Mouse (Mus musculus) urinary bladder, adult 18-20 months (tissue): ENCODE results near the gene Myh10.
A peak's percentile ranks its signal among the peaks of the same experiment; 100 is the strongest.

Experiments used
- DNase-seq, 2 experiments: peaks; one replicate each; pipeline ENCODE4 v3.0.0; 2022; ENCODE audit warnings: low spot score in 2 of 2, mixed read lengths in 2 of 2

Gene Myh10

DNA sequence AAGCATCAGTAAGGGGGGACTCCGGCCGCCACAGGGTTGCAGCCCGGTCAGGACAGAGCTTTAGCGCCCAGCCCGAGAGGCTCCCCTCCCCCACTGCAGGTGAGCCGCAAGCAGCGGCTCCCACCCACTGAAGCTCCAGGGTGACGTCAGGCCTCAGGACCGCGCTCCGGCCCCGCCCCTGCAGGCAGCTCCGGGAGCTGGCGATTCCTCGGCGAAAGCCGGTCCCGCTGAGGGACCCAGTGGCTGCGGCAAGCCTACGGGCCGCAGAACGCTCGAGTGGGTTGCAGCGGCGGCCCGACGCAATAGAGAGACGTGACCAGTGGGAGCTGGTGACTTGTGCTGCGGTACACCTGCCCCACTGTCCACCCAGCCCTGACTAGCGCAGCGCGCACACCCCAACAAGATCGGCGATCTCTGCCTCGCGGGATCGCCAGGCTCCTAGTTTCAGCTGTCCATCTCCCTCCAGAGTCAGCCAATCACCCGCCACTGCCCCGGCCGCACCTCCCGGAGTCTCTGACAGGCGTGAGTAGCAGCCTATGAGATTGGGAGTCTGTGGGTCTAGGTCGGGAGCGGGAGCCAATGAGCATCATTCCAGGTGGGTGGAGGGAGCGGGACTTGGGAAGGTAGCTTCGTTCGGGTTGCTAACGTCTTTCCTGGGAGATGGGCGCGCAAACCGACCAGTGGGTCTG is at the start of gene Myh10:
Gene Myh10 (plus strand): TSS at position 239 of the 689 bp plus-strand sequence.
- peak; percentile 97 to 98 for DNase-seq

DNA sequence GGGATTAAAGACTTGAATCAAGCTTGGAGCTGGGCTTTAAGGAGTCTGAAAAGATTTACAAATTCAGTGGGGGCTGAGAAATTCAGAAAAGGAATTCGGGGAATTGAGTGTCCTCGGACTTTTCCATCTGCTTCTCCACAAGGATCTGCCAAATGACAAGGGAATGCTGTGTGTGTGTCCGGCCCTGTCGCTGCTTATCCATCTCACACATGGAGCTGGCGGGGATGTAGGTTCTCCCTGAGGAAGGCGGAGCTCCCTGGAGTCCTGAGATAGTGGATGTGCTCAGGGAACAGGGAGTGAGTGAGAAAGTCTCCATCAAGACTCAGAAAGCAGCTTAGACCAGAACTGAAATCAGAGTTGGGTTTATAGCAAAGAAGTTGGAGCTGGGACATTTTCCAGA is 46.6 kb upstream of the Myh10 start:
- no peak for DNase-seq

DNA sequence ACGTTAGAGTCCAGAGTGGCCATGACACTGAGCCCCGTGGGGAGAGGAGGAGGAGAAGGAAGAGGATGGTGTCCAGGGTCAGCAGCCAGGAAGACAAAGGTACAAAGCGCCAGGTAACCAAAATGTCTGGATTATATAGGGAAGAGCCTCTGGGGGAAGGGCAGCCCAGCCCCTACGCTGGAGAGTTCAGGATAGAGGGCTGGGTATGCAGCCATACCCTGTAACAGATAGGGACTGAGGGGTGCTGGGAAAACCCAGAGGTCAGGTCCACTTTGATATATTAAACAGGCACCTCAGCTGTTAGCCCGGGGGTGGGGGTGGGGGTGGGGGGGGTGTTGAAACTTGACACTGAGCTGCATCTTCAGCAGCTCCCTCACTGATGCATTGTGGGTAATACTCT is 43.6 kb upstream of the Myh10 start:
- no peak for DNase-seq

DNA sequence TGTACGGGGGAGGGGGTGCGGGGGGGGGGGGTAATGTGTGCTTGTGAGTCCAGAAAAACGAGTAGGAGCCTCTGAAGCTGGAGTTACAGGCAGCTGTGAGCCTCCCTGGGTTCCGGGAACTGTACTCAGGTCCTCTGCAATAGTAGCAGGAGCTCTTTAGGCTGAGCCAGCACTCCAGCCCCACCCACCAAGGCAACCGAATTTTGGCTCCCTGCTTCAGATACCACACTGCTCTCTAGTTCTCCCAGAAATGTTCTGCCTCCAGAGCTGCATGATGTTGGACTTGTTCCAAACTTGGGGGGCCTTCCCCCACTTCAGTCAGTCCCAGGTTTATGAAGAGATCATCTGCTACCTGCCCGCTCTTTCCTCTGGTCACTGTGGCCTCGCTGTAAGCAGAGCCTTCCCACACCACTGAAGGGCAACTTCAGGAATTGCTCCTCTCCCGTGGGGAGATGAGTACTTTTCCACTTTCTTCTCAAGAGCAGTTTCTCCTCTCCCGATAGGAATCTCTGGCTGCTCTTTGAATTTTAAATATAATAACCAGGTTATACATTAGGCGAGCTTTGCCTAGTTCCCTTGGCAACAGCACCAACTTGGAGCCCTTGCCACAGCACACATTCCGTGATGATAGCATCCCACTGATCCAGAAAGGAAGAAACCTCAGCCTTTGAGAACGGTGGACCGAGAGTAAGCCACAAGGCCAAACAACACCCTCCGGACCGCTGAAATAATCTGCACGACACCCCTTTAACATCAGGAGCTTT is 42.8 kb upstream of the Myh10 start:
- no peak for DNase-seq

DNA sequence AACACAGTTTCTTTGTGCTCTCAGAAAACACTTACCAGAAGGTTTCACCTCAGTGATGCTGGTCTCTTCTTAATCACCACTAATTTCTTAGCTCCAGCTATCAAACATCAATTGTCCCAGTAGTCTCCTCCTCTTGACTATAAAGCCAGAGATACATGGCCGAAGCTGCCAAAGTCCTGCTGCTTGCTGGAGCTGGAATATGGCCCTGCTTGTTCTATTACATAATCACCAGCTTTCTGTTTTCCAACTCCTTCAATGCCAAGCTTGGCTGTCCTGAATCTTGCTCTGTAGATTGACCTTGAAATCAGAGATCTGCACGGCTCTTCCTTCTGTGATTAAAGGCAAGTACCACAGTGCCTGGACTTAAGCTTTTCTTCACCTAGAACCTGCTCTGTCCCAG is 39.8 kb upstream of the Myh10 start:
- no peak for DNase-seq

DNA sequence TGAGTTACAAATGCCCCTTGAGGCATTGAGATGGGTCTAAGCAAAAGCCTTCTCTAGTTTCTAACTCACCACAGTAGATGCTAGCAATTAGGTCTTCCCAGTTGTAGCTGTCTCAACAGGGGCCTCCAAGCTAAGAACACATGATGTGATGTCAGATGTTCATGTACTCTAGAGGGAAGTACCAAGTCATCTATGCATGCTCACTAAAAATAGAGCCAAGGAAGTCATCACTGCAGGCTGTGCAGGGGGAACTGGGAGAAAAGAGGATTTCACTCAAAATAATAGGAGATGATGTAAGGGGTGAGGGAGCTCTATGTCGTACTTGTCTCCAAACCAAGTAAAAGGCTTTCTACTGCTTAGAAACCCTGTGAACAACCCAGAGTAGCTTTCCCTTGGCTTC is 35.8 kb upstream of the Myh10 start:
- no peak for DNase-seq

DNA sequence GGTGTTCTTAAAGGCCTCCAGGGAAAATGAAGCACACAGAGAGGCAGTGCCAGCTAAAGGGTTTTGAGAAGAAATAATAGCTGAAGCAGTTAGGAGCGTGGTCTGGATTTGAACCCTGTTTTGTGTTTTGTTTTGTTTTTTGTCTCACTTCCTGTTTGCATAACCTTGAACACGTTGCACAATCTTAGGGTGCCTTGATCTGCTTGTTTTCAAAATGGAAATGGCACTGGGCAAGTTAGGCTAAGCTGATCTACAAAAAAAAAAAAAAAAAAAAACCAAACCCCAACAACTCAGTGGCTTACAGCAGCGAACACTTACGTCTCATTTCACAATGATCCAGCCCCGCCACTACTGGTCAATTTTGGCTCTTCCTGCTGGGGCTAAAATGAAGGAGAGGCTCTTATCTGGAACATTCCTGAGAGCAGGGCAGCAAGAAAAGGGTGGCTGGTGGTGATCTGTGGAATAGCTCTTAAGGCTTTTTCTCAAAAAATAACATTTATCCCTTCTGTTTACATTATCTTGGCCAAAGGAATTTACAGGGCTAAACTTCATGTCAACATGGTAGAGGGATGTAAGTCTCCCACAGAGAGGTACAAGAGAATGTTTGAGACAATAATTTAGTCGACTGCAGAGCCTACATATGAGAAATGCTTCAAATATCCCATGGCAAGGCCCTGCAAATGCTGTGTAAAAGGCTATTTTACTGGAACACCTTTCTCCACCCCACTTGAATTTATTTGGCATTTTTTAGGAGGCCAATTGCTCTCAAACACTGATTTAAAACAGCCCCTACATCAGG is 34.3 kb upstream of the Myh10 start:
- DNase-seq: no peak

DNA sequence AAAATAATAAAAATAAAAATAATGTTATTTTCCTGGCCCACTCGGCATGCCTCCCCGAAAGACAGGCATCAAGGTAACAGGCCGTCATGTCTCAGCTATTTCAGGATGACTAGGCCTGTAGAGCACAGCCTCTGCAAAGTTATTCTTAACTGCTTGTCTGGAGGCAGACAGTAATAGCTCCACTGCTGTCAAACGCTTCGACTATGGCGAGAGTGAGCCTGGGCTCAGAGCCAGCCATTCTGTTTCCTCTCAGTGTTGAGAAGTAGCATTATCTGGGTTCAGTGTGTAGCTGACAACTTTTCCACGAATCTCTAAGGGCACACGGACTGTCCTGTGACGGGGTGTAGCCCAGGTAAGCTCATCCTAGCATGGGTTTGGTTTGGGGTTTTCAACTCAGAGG is 33.5 kb upstream of the Myh10 start:
- no peak for DNase-seq

DNA sequence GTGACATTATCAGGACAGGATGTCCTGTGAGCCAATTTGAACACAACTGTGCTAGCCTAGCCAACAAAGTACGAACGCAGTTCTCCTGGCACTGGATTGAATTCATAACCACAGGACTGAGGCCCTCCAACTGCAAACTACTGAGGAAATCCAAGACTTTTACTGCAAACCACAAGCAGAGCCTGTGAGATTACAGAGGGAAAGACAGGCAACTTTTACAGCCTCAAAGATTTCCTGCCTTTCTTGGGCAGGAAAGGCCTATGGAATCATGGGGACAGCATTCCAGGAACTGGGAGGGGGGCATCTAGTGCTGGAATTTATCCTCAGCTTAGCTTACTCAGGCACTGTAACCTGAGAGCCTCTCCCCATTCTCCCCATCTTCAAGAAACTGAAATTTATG is 26.0 kb upstream of the Myh10 start:
- DNase-seq: no peak

DNA sequence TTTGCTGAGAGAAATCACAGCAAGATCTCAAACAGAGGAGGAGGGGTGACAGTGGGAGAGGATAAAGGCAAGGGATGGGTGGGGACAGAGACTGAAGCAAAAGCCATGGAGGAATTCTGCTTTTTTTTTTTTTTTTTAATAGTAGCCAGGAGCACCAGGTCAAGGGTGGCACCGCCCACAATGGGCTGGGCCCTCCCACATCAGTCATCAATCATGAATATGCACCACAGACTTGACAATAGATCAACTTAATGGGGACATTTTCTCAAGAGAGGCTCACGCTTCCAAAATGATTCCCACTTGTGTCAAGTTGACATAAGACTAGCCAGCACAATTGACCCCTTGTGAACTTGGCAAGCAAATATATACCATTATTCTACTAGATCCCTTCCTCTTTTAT is 25.1 kb upstream of the Myh10 start:
- DNase-seq: no peak

DNA sequence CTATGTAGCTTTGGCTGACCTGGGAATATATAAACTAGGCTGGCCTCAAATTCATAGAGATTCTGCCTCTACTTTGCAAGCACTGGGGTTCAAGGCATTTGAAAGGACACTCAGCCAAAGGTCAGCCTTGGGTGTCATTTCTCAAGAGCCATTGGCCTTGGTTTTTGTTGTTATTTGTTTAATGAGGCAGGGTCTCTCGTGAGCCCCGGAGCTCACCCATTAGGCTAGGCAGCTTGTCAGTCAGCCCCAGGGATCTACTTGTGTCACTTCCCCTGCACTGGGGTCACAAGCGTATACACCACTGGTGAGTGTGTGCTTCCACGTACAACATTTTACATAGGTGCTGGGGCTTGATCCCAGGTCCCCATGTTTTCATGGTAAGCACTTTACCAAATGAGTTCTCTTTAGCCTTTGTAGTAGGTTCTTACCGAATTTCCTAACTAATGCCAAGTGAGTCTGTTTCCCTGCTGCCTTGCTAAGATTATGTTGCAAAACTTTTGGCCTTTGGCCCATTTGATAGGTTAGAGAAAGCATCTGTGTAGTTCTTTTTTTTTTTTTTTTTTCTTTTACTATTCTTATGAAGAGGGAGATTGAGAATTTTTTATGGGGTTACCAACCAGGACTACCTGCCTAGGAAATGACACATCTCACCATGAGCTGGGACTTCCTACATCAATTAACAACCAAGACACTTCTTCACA is 18.9 kb upstream of the Myh10 start:
- DNase-seq: peak in 1 of 2 experiments; percentile 24

DNA sequence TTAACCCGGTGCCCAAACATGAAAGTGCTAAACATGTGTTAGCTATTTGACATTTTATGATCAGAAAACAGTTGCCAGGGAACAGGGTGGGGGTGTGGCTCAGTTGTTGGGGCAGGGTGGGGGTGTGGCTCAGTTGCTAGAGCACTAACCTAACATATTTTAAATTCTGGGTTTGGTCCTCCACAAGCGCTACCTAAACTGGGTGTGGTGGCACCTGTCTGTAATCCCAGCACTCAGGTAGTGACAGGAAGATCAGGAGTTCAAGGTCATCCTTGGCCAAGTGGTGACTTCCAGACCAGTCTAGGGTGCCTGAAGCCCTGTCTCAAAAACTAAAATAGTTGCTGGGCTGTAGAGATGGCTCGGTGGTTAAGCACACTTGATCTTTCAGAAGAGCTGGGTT is 17.3 kb upstream of the Myh10 start:
- no peak for DNase-seq

DNA sequence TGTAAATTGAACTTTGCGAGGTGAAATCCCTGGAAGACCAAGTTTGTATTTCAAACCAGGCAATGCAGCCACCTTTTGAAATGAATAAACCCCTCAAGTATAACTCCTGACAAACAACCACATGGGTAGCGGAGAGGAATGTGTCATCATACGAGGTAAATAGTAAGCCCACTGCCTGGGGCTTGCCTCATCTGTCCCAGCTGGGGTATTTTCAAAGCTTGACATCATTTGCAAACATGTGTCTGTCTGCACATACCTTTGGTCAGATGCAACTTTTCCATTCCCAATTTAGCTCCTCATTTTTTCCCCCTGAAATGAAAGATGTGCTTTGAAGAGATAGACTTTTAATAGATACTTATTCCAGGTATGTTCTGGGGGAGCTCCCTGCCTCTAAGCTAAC is 16.7 kb upstream of the Myh10 start:
- no peak for DNase-seq

DNA sequence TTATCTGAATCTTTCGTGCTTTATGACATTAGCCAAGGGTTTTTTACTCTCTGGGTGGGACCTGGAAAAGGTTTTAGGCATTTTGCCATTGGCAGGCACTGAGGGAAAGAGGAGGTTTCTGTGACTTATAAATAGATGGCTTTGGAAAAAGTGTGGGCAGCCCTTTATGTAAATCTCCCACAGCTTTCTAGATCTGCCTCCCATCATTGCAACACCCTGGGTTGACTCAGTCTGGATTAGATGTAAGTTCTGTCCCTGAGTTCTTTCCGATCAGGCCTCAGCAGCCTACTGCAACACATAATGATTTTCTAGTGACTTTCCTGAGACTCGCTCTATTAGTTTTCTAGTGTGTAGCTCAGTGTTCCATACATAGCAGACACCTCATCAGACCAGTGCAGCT is 16.1 kb upstream of the Myh10 start:
- peak in 1 of 2 experiments; percentile 30 for DNase-seq

DNA sequence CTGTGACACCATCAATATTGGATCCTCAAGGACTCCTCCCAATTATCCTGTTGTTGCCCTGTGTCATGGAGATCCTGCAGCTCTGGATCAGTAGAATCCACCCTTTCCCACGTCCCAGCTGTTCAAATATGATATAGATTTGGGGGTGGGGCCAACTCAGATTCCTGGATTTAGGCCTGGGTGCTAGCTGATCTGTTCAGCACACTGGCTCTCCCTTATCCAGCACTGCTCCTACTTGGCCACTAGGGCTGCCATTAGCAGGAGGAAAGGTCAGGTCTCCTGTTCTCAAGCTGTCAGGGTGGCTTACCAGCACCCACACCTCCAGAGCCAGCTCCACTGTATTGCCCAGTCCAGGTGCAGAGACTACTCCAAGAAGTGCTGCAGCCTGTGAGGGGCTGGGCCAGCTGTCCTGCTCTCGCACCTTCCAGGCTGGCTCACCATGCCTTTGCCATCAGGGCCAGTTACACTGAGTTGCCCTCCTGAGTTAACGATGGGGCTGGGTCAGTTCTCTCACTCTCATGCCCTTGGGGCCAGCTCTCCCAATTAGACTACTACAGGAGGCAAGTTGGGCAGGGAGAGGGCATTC is 10.0 kb upstream of the Myh10 start:
- DNase-seq: no peak

DNA sequence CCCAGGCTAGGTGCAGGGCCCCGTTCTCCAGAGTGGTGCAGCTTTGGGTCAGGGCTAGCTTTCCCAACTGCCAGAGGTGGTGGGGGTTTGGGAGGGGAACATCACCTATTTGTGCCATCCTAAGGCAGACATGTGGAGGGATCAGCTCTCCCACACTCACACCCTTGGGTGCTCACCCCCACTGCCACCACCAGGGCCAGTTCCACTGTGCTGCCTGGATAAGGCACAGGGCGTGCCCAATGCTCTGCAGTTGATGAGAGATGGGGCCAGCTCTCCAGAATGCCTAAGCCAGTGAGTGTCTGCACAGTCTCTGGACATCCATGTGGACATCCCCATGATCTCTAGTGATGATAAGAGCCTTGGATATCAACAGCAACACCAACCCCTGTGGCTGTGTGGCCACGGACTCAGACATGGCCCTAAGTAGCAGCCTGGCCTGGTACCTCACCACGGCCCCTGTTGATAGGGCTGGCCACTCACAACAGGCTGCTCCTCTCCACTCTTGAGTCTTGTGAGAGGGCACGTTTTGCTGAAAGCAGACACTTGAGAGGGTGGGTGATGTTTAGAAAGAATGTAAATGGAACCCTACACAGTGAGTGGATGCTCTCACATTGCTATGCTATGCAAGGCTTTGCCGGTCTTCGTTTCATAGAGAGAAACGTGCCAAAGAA is 9.1 kb upstream of the Myh10 start:
- no peak for DNase-seq

DNA sequence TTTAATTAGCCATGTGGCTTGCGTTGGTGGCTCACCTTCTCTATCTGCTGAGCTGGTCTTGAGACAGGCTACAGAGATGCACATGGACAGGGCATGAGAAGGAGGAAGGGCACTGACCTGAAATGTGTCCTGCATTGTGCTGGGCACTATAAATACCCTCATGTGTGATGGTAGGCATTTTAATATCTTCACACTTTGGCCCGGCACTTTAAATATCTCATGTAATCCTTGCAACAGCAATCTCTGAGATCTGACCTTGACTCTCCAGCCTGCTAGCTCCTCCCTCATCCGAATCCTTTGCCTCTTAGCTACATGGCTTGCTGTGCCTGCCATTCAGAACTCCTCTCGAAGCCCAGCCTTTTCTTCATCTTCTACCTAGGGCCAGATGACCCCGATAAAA is 5.4 kb upstream of the Myh10 start:
- no peak for DNase-seq

DNA sequence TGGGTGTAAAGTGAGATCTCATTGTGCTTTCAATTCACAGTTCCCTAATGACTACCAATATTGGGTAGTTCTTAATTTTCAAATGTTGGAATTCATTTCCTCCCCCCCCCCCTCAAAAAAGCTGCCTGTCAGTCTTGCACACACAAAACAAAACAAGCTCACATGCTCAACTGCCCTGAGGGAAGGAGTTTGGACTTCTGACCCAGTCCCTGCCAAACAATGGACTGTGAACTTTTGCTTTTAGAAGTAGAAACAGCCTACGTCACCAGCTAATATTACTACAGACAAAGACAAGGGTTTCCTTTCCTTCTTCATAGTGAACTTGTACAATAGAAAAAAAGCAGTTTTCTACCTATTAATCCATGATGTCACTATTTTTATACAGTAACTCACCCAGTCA is 2.1 kb upstream of the Myh10 start:
- no peak for DNase-seq

DNA sequence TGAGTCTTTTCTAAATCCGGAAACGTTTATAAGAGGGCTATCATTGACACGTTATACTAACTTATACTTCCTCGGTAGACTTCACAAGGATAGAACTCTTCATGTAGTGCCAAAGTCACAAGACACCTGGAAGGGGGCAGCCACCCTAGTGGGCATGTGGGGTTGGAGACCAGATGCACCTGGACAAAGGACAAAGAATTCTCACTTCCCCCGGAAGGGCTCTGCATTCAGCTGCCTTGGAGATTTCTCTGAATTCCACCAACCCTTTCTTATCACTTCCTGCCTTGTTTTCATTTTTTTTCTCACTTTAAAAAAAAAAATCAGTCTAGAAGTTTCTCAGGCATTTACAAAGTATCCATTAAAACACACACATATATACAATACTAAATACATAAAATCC is 894 bp upstream of the Myh10 start:
- no peak for DNase-seq

DNA sequence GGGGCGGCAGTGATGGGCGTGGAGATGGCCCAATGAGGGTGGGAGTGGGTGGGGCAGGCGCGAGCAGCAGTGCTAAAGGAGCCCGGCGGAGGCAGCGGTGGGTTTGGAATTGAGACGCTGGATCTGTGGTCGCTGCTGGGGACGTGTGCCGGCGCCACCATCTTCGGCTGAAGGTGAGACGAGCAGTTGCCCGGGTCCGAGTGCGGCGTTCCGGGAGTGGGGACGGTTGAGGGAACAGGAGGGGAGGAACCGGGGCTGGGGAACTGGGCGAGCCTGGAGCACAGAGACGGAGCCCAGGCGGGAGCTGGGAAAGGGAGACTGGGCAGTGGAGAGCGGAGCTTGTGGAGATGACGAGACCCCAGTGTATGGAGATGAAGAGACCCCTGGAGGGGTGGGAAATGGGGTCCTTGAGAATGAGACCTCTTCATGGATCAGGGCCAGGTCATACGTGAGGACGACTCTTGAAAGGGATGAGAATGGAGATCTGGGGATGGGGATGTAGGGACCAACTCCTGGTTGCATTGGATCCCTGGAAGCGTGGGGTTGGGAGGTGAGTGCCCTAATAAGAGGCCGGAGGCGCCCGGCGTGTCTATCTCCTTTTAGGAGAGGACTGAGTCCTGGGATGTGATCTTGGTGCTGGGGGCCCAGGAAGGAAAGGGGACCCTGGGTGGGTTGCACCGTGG is 792 bp downstream of the Myh10 start:
- DNase-seq: peak in 1 of 2 experiments; percentile 63
